ENCODE assay signal across 7 mouse cellular contexts in the genomic region with DNA sequence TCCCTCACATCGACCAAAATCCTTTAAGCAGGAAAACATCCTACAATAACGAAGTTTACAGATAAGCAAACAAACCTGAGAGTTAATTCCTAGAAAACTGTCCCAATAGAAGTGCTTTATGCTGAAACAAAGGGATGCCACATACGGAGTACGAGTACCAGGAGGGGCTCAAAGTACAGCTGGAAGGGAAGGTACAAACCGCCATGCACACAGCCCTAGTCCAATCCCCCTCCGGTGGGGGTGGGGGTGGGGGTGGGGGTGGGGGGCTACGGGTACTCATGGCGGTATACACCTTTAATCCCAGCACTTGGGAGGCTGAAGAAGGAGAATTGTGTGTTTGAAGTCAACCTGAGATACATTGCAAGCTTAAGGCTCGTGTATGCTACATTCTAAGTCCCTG. TPM values are rescaled to one million over a fixed set of nuclear protein-coding genes. Genes with fewer than 3 reads are reported as not detected.
DNase-seq lines count a peak whose midpoint lies in the region; ATAC-seq and TF ChIP-seq lines count a peak whose summit lies in the region.

No protein-coding gene starts in this region.

- H3K27me3 ChIP-seq in testis, adult 2 months (ENCODE audit: control insufficient read depth, insufficient read depth, low read length), result no peaks in the 10 kb centered on the region
- H3K27me3 ChIP-seq in heart, embryonic 16.5 days (ENCODE audit: control insufficient read depth, insufficient read depth, low read length), result no peaks in the 10 kb centered on the region
- no peaks in the 10 kb centered on the region for H3K27me3 ChIP-seq in liver, embryonic 15.5 days

- peak overlapping the region; percentile 75 for H3K4me2 ChIP-seq in heart, embryonic 16.5 days (ENCODE audit: low read depth, low read length)
- peak overlapping the region; percentile 64 for H3K4me2 ChIP-seq in liver, embryonic 15.5 days

- H3K4me1 ChIP-seq in testis, adult 2 months (ENCODE audit: control insufficient read depth, insufficient read depth, low read length), result peaks cover 4% of the 10 kb centered on the region; the same call in 1 of the 2 replicates
- peaks cover 3% of the 10 kb centered on the region for H3K4me1 ChIP-seq in heart, embryonic 16.5 days (ENCODE audit: control insufficient read depth, insufficient read depth, low read length)
- peaks cover 14% of the 10 kb centered on the region; the same call in 1 of the 2 replicates for H3K4me1 ChIP-seq in liver, embryonic 15.5 days (replicated peaks)

- peak overlapping the region; percentile 53 for H3K9ac ChIP-seq in heart, embryonic 16.5 days (ENCODE audit: low read length)
- H3K9ac ChIP-seq in liver, embryonic 15.5 days, result 0 out of 2 replicates have a peak overlapping the region, but pooled peaks have one; percentile 2

- no peak overlapping the region for H3K27ac ChIP-seq in testis, adult 2 months (ENCODE audit: control insufficient read depth, insufficient read depth, low read depth, low read length)
- no peak overlapping the region for H3K27ac ChIP-seq in heart, embryonic 16.5 days (ENCODE audit: low read length)
- H3K27ac ChIP-seq in liver, embryonic 15.5 days (replicated peaks), result no peak overlapping the region

- WGBS in heart, embryonic 16.5 days, result 11% methylated on average over 9 of the region's 9 CpGs
- WGBS in liver, embryonic 15.5 days (ENCODE audit: insufficient replicate concordance), result 7% methylated on average over 9 of the region's 9 CpGs

- intact Hi-C loops in left cerebral cortex, postnatal 36 days (cut with DNase I), result no loop called here

- no peak for TF ChIP-seq POLR2A in testis, adult 2 months (IDR thresholded peaks at IDR 0.05; ENCODE audit: control insufficient read depth, low read depth, low read length)

- no peak for TF ChIP-seq CTCF in testis, adult 2 months (IDR thresholded peaks at IDR 0.05; ENCODE audit: control insufficient read depth, insufficient read depth, insufficient replicate concordance, low read depth, low read length)

- no peaks in the 10 kb centered on the region for H3K9me3 ChIP-seq in heart, embryonic 16.5 days (replicated peaks; ENCODE audit: control insufficient read depth, low read length)
- H3K9me3 ChIP-seq in liver, embryonic 15.5 days (replicated peaks), result no peaks in the 10 kb centered on the region

- DNase-seq in testis, postnatal 10 days (ENCODE audit: low spot score), result no peak
- DNase-seq in frontal cortex, postnatal 36 days (ENCODE audit: low spot score in 2 of 2), result no peak
- no peak for DNase-seq in right cerebral cortex, postnatal 10 days (ENCODE audit: low spot score in 2 of 2)
- DNase-seq in left cerebral cortex, postnatal 36 days (ENCODE audit: low spot score in 2 of 2), result no peak

- peak overlapping the region; percentile 48; the same call in 1 of the 2 replicates for H3K4me3 ChIP-seq in testis, adult 2 months (ENCODE audit: control insufficient read depth, low read depth, low read length)
- H3K4me3 ChIP-seq in heart, embryonic 16.5 days (ENCODE audit: low read length), result peak overlapping the region; percentile 47
- peak overlapping the region; percentile 49 for H3K4me3 ChIP-seq in liver, embryonic 15.5 days (replicated peaks)

- ATAC-seq in heart, embryonic 16.5 days (replicated peaks; ENCODE audit: extremely low read depth, insufficient read depth, low FRiP score), result no peak; the same call in 1 of the 2 replicates
- ATAC-seq in liver, embryonic 15.5 days (ENCODE audit: insufficient read depth), result no peak

- H3K36me3 ChIP-seq in testis, adult 2 months (ENCODE audit: control insufficient read depth, insufficient read depth, low read length), result no peaks in the 10 kb centered on the region
- H3K36me3 ChIP-seq in heart, embryonic 16.5 days (ENCODE audit: control insufficient read depth, insufficient read depth), result no peaks in the 10 kb centered on the region
- H3K36me3 ChIP-seq in liver, embryonic 15.5 days (replicated peaks), result no peaks in the 10 kb centered on the region

RNA-seq across cellular contexts. Expression of gene Tcf12, which starts 58.6 kb away (rescaled TPM):
- polyA plus RNA-seq in testis, adult 2 months (2012; rRNA removed), result 17.4 and 20.0 TPM in 2 replicates
- polyA plus RNA-seq in heart, embryonic 16.5 days (2015; fragmentation: Nextera tagmentation; extraction: Ambion mirVana), result 30.7 and 32.3 TPM in 2 replicates
- 8.4 and 9.5 TPM in 2 replicates for polyA plus RNA-seq in liver, embryonic 15.5 days (2015; fragmentation: Nextera tagmentation; extraction: Ambion mirVana)
- 10 to 100 TPM; 43.8 to 48.6 TPM for total RNA-seq in left cerebral cortex, postnatal 36 days (2021)
